Mouse (Mus musculus) spleen, postnatal 14 days (tissue): ENCODE measurements at regions not wholly inside any gene's neighbourhood (a gene's known extent, or its start where the extent isn't known, plus 50 kb on each side); places are given as distances from the start of the nearest gene placed in this dataset.

ENCODE experiments used
- DNase-seq, 2 experiments: peaks; one replicate each; pipeline ENCODE4 v3.0.0; 2021 to 2022; ENCODE audit warnings: low spot score in 2 of 2

- no peak for DNase-seq
Measured at GRCm38 (mm10) chr17:79414006-79414405, 59.1 kb upstream of the Cdc42ep3 start.

- no peak for DNase-seq
Measured at GRCm38 (mm10) chr17:79417953-79418352, 63.1 kb upstream of the Cdc42ep3 start.

- DNase-seq = no peak
Measured at GRCm38 (mm10) chr17:79421618-79422017, 66.7 kb upstream of the Cdc42ep3 start.

- no peak for DNase-seq
Measured at GRCm38 (mm10) chr17:79439182-79439581, 84.3 kb upstream of the Cdc42ep3 start.

- no peak for DNase-seq
Measured at GRCm38 (mm10) chr17:79442507-79443115, 87.7 kb upstream of the Cdc42ep3 start.

GRCm38 (mm10) chr17:79447170-79447569 is 92.3 kb upstream of the Cdc42ep3 start:
- no peak for DNase-seq

GRCm38 (mm10) chr17:79451141-79451860 is 96.4 kb upstream of the Cdc42ep3 start:
- no peak for DNase-seq

GRCm38 (mm10) chr17:79453825-79454224 is 98.9 kb upstream of the Cdc42ep3 start:
- DNase-seq = no peak

- DNase-seq = no peak
Measured at GRCm38 (mm10) chr17:79454526-79454925, 99.6 kb upstream of the Cdc42ep3 start.

- no peak for DNase-seq
Measured at GRCm38 (mm10) chr17:79455229-79455628, 100.3 kb upstream of the Cdc42ep3 start.

GRCm38 (mm10) chr17:79457636-79458035 is 102.7 kb upstream of the Cdc42ep3 start:
- DNase-seq = no peak

- no peak for DNase-seq
Measured at GRCm38 (mm10) chr17:79461681-79462091, 106.8 kb upstream of the Cdc42ep3 start.

GRCm38 (mm10) chr17:79463074-79463694 is 108.3 kb upstream of the Cdc42ep3 start:
- DNase-seq = no peak

GRCm38 (mm10) chr17:79465666-79466065 is 110.8 kb upstream of the Cdc42ep3 start:
- no peak for DNase-seq

- DNase-seq = no peak
Measured at GRCm38 (mm10) chr17:79471639-79472038, 116.7 kb upstream of the Cdc42ep3 start.

GRCm38 (mm10) chr17:79472106-79472995 is 117.5 kb upstream of the Cdc42ep3 start:
- DNase-seq = no peak

GRCm38 (mm10) chr17:79476671-79477070 is 121.8 kb upstream of the Cdc42ep3 start:
- DNase-seq = no peak

- DNase-seq = no peak
Measured at GRCm38 (mm10) chr17:79481112-79481738, 126.3 kb upstream of the Cdc42ep3 start.

- DNase-seq = no peak
Measured at GRCm38 (mm10) chr17:79481936-79482335, 127.0 kb upstream of the Cdc42ep3 start.

GRCm38 (mm10) chr17:79485239-79485638 is 126.4 kb upstream of the Rmdn2 start:
- DNase-seq = no peak

GRCm38 (mm10) chr17:79489306-79489705 is 122.4 kb upstream of the Rmdn2 start:
- DNase-seq = no peak
